Comparison of ENCODE assay signal across 11 mouse cellular contexts in genomic region chr10:95336781-95337544, GRCm38 (mm10). TPM values are rescaled to one million over a fixed set of nuclear protein-coding genes. Genes with fewer than 3 reads are reported as not detected.
A peak's percentile ranks its signal among the peaks of the same experiment; 100 is the strongest.
DNase-seq lines count a peak whose midpoint lies in the region; ATAC-seq and TF ChIP-seq lines count a peak whose summit lies in the region.
"Had no signal": no experiment of that assay in that cellular context is flagged by ENCODE, and none has a peak within 500 bp of the region (broad histone marks: within the 10 kb centered on the region; RNA-seq: fewer than 3 reads in every experiment).

No protein-coding gene starts in this region.

- no peaks in the 10 kb centered on the region for H3K36me3 ChIP-seq in CH12.LX (replicated peaks in 1 of 2; ENCODE audit: control insufficient read depth in 1 of 2, insufficient read depth in 1 of 2, low read length in 1 of 2)
- H3K36me3 ChIP-seq in limb, embryonic 14.5 days (ENCODE audit: control insufficient read depth, insufficient read depth, low read length) = no peaks in the 10 kb centered on the region

- H3K4me3 ChIP-seq in gastrocnemius, adult 2 months = peak overlapping the region; percentile 45
- no peak overlapping the region for H3K4me3 ChIP-seq in CH12.LX (replicated peaks in 1 of 3; ENCODE audit: low read depth in 2 of 3, low read length in 2 of 3, poor library complexity in 1 of 3)
- no peak overlapping the region for H3K4me3 ChIP-seq in limb, embryonic 14.5 days (replicated peaks; ENCODE audit: low read length)
- H3K4me3 ChIP-seq: layer of hippocampus, adult 2 months had no signal

- H3K4me2 ChIP-seq in CH12.LX (ENCODE audit: insufficient read depth, low read depth, poor library complexity, severe bottlenecking) = peak overlapping the region; percentile 29; the same call in 1 of the 2 replicates
- H3K4me2 ChIP-seq in limb, embryonic 14.5 days (replicated peaks; ENCODE audit: low read depth, low read length, severe bottlenecking) = no peak overlapping the region

- H3K27ac ChIP-seq in gastrocnemius, adult 2 months = peak overlapping the region; percentile 65
- no peak overlapping the region for H3K27ac ChIP-seq in CH12.LX (ENCODE audit: insufficient read depth, low read depth)
- no peak overlapping the region for H3K27ac ChIP-seq in limb, embryonic 14.5 days (replicated peaks; ENCODE audit: low read depth, low read length)
- H3K27ac ChIP-seq: layer of hippocampus, adult 2 months; liver, embryonic 14.5 days had no signal

- no peak overlapping the region for H3K9ac ChIP-seq in CH12.LX (ENCODE audit: insufficient read depth, low read depth)
- no peak overlapping the region for H3K9ac ChIP-seq in limb, embryonic 14.5 days (ENCODE audit: low read depth, low read length, severe bottlenecking)
- H3K9ac ChIP-seq: liver, embryonic 14.5 days had no signal

- no peak for TF ChIP-seq POLR2A in CH12.LX (IDR thresholded peaks at IDR 0.05; ENCODE audit: low read depth, low read length)
- no peak for TF ChIP-seq POLR2A in limb, embryonic 14.5 days (IDR thresholded peaks at IDR 0.05; ENCODE audit: borderline replicate concordance, extremely low read depth, insufficient read depth, insufficient read length)

- DNase-seq in gastrocnemius, adult 2 months = no peak
- no peak for DNase-seq in gastrocnemius, postnatal 25 days
- DNase-seq in CH12.LX (ENCODE audit: extremely low read depth) = no peak
- peak; percentile 71 to 77 for DNase-seq in heart, adult 9 months (ENCODE audit: low spot score in 2 of 2)
- peak; percentile 40 for DNase-seq in limb, embryonic 14.5 days (ENCODE audit: low spot score)
- no peak for DNase-seq in layer of hippocampus, postnatal 36 days
- DNase-seq in thymus, postnatal 10 days (ENCODE audit: low spot score in 2 of 2) = no peak
- no peak for DNase-seq in embryo, embryonic 10 days (ENCODE audit: low spot score)
- DNase-seq: cerebellum, adult 9-10 months had no signal

- no peaks in the 10 kb centered on the region for H3K79me2 ChIP-seq in CH12.LX (replicated peaks; ENCODE audit: control insufficient read depth, extremely low read depth, insufficient read depth, poor library complexity, severe bottlenecking)

- 20% methylated on average over 4 of the region's 4 CpGs for WGBS in limb, embryonic 14.5 days

- no peak for TF ChIP-seq EP300 in CH12.LX (IDR thresholded peaks at IDR 0.05; ENCODE audit: low read length)

- intact Hi-C loops in gastrocnemius, adult 2 months (cut with DNase I) = no loop called here

- no peak for TF ChIP-seq CTCF in gastrocnemius, adult 2 months (IDR thresholded peaks at IDR 0.05)
- no peak for TF ChIP-seq CTCF in CH12.LX (conservative IDR thresholded peaks at IDR 0.05 in 1 of 2, IDR thresholded peaks at IDR 0.05 in 1 of 2; ENCODE audit: low read depth in 2 of 2, low read length in 2 of 2)

- ATAC-seq in limb, embryonic 14.5 days (ENCODE audit: low FRiP score, low read depth) = no peak

- no peaks in the 10 kb centered on the region for H3K9me3 ChIP-seq in CH12.LX (replicated peaks; ENCODE audit: low read length)
- no peaks in the 10 kb centered on the region for H3K9me3 ChIP-seq in limb, embryonic 14.5 days (ENCODE audit: control insufficient read depth, low read length)

- no peaks in the 10 kb centered on the region for H3K27me3 ChIP-seq in CH12.LX (replicated peaks)
- no peaks in the 10 kb centered on the region for H3K27me3 ChIP-seq in limb, embryonic 14.5 days (ENCODE audit: control insufficient read depth, insufficient read depth, low read length)

- no peak for TF ChIP-seq RAD21 in CH12.LX (IDR thresholded peaks at IDR 0.05; ENCODE audit: low read depth, low read length)

- no peaks in the 10 kb centered on the region for H3K4me1 ChIP-seq in CH12.LX (ENCODE audit: control insufficient read depth in 1 of 2, insufficient read depth in 2 of 2)
- no peaks in the 10 kb centered on the region for H3K4me1 ChIP-seq in limb, embryonic 14.5 days (ENCODE audit: control insufficient read depth, insufficient read depth, low read length)

- in situ Hi-C loops in CH12.LX (cut with MboI; ENCODE audit: low pct_ligation_motif_present, low pct_unique_long_range_greater_than_20kb, low sequenced_read_pairs) = no loop called here

- dilution Hi-C loops in CH12.LX (cut with MboI; ENCODE audit: extremely low pct_ligation_motif_present, extremely low pct_unique_long_range_greater_than_20kb, low sequenced_read_pairs) = no loop called here

TF ChIP-seq in CH12.LX, 34 proteins besides CTCF, POLR2A, EP300 and RAD21:
- TF ChIP-seq RCOR1 (conservative IDR thresholded peaks at IDR 0.05; ENCODE audit: low read depth, low read length) = no peak
- no peak for TF ChIP-seq GABPA (IDR thresholded peaks at IDR 0.05; ENCODE audit: insufficient replicate concordance, low read depth, low read length)
- no peak for TF ChIP-seq SIN3A (IDR thresholded peaks at IDR 0.05; ENCODE audit: low read length)
- no peak for TF ChIP-seq KAT2A (IDR thresholded peaks at IDR 0.05; ENCODE audit: insufficient replicate concordance, low read length)
- TF ChIP-seq MYC (IDR thresholded peaks at IDR 0.05; ENCODE audit: low read depth, low read length) = no peak
- no peak for TF ChIP-seq USF2 (conservative IDR thresholded peaks at IDR 0.05; ENCODE audit: low read depth, low read length)
- no peak for TF ChIP-seq NELFE (IDR thresholded peaks at IDR 0.05; ENCODE audit: low read depth, low read length)
- no peak for TF ChIP-seq ZNF384 (IDR thresholded peaks at IDR 0.05; ENCODE audit: low read depth, low read length)
- no peak for TF ChIP-seq MAFK (IDR thresholded peaks at IDR 0.05; ENCODE audit: insufficient replicate concordance, low read length)
- no peak for TF ChIP-seq IRF4 (IDR thresholded peaks at IDR 0.05; ENCODE audit: low read depth, low read length)
- no peak for TF ChIP-seq ELF1 (IDR thresholded peaks at IDR 0.05; ENCODE audit: low read depth, low read length)
- TF ChIP-seq ZC3H11A (IDR thresholded peaks at IDR 0.05; ENCODE audit: low read depth, low read length) = no peak
- TF ChIP-seq UBTF (IDR thresholded peaks at IDR 0.05; ENCODE audit: low read depth, low read length) = no peak
- no peak for TF ChIP-seq E2F4 (IDR thresholded peaks at IDR 0.05; ENCODE audit: insufficient replicate concordance, low read depth, low read length)
- TF ChIP-seq POLR2AphosphoS2 (IDR thresholded peaks at IDR 0.05; ENCODE audit: low read depth, low read length) = no peak
- no peak for TF ChIP-seq HCFC1 (IDR thresholded peaks at IDR 0.05; ENCODE audit: low read depth, low read length)
TF ChIP-seq in CH12.LX: peak in this region for 0.

RNA-seq across cellular contexts. Expression of gene Cradd, which starts 13.0 kb away (rescaled TPM):
- total RNA-seq in gastrocnemius, adult 2 months (2021) = 1 to 10 TPM; 8.6 to 9.8 TPM
- total RNA-seq in gastrocnemius, postnatal 25 days (2021) = 1 to 10 TPM; 8.3 to 8.5 TPM
- total RNA-seq in CH12.LX (2012; rRNA removed) (5.6 and 6.0 TPM in 2 replicates), CH12.LX (2014; rRNA removed) (5.2 and 5.6 TPM in 2 replicates)
- polyA plus RNA-seq in CH12.LX (2012; ENCODE audit: insufficient read length, low read depth) = 8.2 and 8.8 TPM in 2 replicates
- 8.1 and 9.8 TPM in 2 replicates for polyA plus RNA-seq in limb, embryonic 14.5 days (2012; rRNA removed)
- 10.4 and 11.7 TPM in 2 replicates for polyA plus RNA-seq in limb, embryonic 14.5 days (2014; fragmentation: Nextera tagmentation; extraction: Ambion mirVana)
- total RNA-seq in layer of hippocampus, postnatal 36 days (2021) = 1 to 10 TPM; 5.5 to 5.6 TPM

Comparison
In these comparisons a context has a peak if more than half of its experiments do, and no peak if none do; other contexts are left out.
1. DNase-seq: peak in heart, adult 9 months (2 of 2) and limb, embryonic 14.5 days (single experiment); none in gastrocnemius, adult 2 months (single experiment), gastrocnemius, postnatal 25 days (single experiment), CH12.LX (single experiment), layer of hippocampus, postnatal 36 days (0 of 2), thymus, postnatal 10 days (0 of 2) and embryo, embryonic 10 days (single experiment).